22 mouse cellular contexts compared by ENCODE assay signal in genomic region chr11:101251031-101251430, GRCm38 (mm10). TPM values are rescaled to one million over a fixed set of nuclear protein-coding genes. Genes with fewer than 3 reads are reported as not detected.
"Had no signal": no experiment of that assay in that cellular context is flagged by ENCODE, and none has a peak within 500 bp of the region (broad histone marks: within the 10 kb centered on the region; RNA-seq: fewer than 3 reads in every experiment).

No protein-coding gene starts in this region.

- H3K4me3 ChIP-seq: limb, embryonic 10.5 days; limb, embryonic 13.5 days; midbrain, embryonic 12.5 days; midbrain, embryonic 15.5 days; neural tube, embryonic 12.5 days; neural tube, embryonic 15.5 days had no signal

- H3K9ac ChIP-seq: limb, embryonic 13.5 days; liver, embryonic 14.5 days; liver, postnatal 0 days; lung, embryonic 14.5 days; midbrain, embryonic 12.5 days; midbrain, embryonic 15.5 days; neural tube, embryonic 12.5 days; neural tube, embryonic 15.5 days had no signal

- H3K36me3 ChIP-seq: midbrain, embryonic 15.5 days; neural tube, embryonic 12.5 days had no signal

- H3K4me2 ChIP-seq: limb, embryonic 13.5 days; lung, embryonic 14.5 days; midbrain, embryonic 12.5 days; midbrain, embryonic 15.5 days; neural tube, embryonic 12.5 days; neural tube, embryonic 15.5 days had no signal

- H3K27ac ChIP-seq: limb, embryonic 10.5 days; limb, embryonic 13.5 days; liver, embryonic 14.5 days; macrophage; midbrain, embryonic 12.5 days; midbrain, embryonic 15.5 days; neural tube, embryonic 12.5 days; neural tube, embryonic 15.5 days; stomach, postnatal 0 days had no signal

- ATAC-seq: inflammation-experienced regulatory T-cells, adult 6 months; intestine, embryonic 16.5 days; liver, postnatal 0 days; lung, postnatal 0 days; midbrain, embryonic 15.5 days had no signal

- DNase-seq: liver, postnatal 0 days; lung, embryonic 14.5 days; right cerebral cortex, adult 18-20 months; right cerebral cortex, postnatal 14 days; right cerebral cortex, postnatal 4 days; thymus, adult 2 months; thymus, postnatal 14 days; thymus, postnatal 4 days had no signal

- H3K9me3 ChIP-seq: limb, embryonic 10.5 days; limb, embryonic 13.5 days; midbrain, embryonic 12.5 days; midbrain, embryonic 15.5 days; neural tube, embryonic 12.5 days; neural tube, embryonic 15.5 days had no signal

RNA-seq across cellular contexts. Expression of gene Ramp2, which starts 5.2 kb away (rescaled TPM):
- total RNA-seq: megakaryocyte, adult 5-6 weeks had no signal
- polyA plus RNA-seq: inflammation-experienced regulatory T-cells, adult 6 months; macrophage had no signal

RNA-seq across cellular contexts. Expression of gene Wnk4, which starts 9.3 kb away (rescaled TPM):
- polyA plus RNA-seq: macrophage had no signal

RNA-seq across cellular contexts. Expression of gene Cntd1, which starts 27.8 kb away (rescaled TPM):
- total RNA-seq: liver, adult 2 months had no signal
- polyA plus RNA-seq: liver, adult 2 months had no signal
